Mouse (Mus musculus): Measurements from ENCODE around the gene Rab3a. TPM values are rescaled to one million over a fixed set of nuclear protein-coding genes. Genes with fewer than 3 reads are reported as not detected.
A peak's percentile ranks its signal among the peaks of the same experiment; 100 is the strongest.

Gene Rab3a
- polyA plus RNA-seq, 1 experiment from 2014 or later: 23.8 TPM

- 74% methylated on average over 2 of the region's 2 CpGs for WGBS
- H3K36me3 ChIP-seq: peaks cover 8% of the 10 kb centered on the region
- peaks cover 44% of the 10 kb centered on the region for H3K4me1 ChIP-seq
- no peak overlapping the region for H3K27ac ChIP-seq
- no peak overlapping the region for H3K4me3 ChIP-seq
- no peak overlapping the region for H3K9ac ChIP-seq
- H3K4me2 ChIP-seq: no peak overlapping the region
- no peak for ATAC-seq (ENCODE audit: insufficient number of reproducible peaks, insufficient read depth, low FRiP score, low TSS enrichment, low read depth)
- no peaks in the 10 kb centered on the region for H3K9me3 ChIP-seq
- H3K27me3 ChIP-seq: peaks cover 17% of the 10 kb centered on the region
Observed at GRCm38 (mm10) chr8:70794215-70794614, 39.7 kb downstream of the Rab3a start.

- H3K4me3 ChIP-seq: no peak overlapping the region
- H3K27me3 ChIP-seq: peaks cover 28% of the 10 kb centered on the region
- H3K9ac ChIP-seq: no peak overlapping the region
- no peak overlapping the region for H3K27ac ChIP-seq
- no peaks in the 10 kb centered on the region for H3K9me3 ChIP-seq
- no peak overlapping the region for H3K4me2 ChIP-seq
- ATAC-seq (ENCODE audit: insufficient number of reproducible peaks, insufficient read depth, low FRiP score, low TSS enrichment, low read depth): no peak
- H3K36me3 ChIP-seq: no peaks in the 10 kb centered on the region
- peaks cover 43% of the 10 kb centered on the region for H3K4me1 ChIP-seq
- 91% methylated on average over 2 of the region's 2 CpGs for WGBS
Observed at GRCm38 (mm10) chr8:70795370-70795769, 40.9 kb downstream of the Rab3a start.

GRCm38 (mm10) chr8:70796403-70797080 lies 42.1 kb downstream of the Rab3a start:
- Histone ChIP-seq H3K27ac (no peak overlapping the region), H3K4me1 (peaks cover 34% of the 10 kb centered on the region), H3K4me3 (peak overlapping the region; percentile 60), H3K9me3 (no peaks in the 10 kb centered on the region), H3K27me3 (peaks cover 38% of the 10 kb centered on the region), H3K4me2 (peak overlapping the region; percentile 87), H3K9ac (peak overlapping the region; percentile 75), H3K36me3 (no peaks in the 10 kb centered on the region)
- WGBS: 3% methylated on average over 54 of the region's 54 CpGs
- ATAC-seq (ENCODE audit: insufficient number of reproducible peaks, insufficient read depth, low FRiP score, low TSS enrichment, low read depth): no peak

- no peaks in the 10 kb centered on the region for H3K36me3 ChIP-seq
- H3K9me3 ChIP-seq: no peaks in the 10 kb centered on the region
- 1% methylated on average over 52 of the region's 57 CpGs for WGBS
- H3K4me2 ChIP-seq: peak overlapping the region; percentile 87
- H3K27me3 ChIP-seq: peaks cover 46% of the 10 kb centered on the region
- H3K4me1 ChIP-seq: peaks cover 29% of the 10 kb centered on the region
- peak overlapping the region; percentile 75 for H3K9ac ChIP-seq
- ATAC-seq (ENCODE audit: insufficient number of reproducible peaks, insufficient read depth, low FRiP score, low TSS enrichment, low read depth): peak; percentile 86
- H3K4me3 ChIP-seq: peak overlapping the region; percentile 60
- no peak overlapping the region for H3K27ac ChIP-seq
Observed at GRCm38 (mm10) chr8:70797081-70798070, 42.9 kb downstream of the Rab3a start.

GRCm38 (mm10) chr8:70798281-70798680 lies 43.8 kb downstream of the Rab3a start:
- H3K4me3 ChIP-seq: peak overlapping the region; percentile 60
- peaks cover 20% of the 10 kb centered on the region for H3K4me1 ChIP-seq
- no peak overlapping the region for H3K9ac ChIP-seq
- H3K4me2 ChIP-seq: peak overlapping the region; percentile 87
- no peak for ATAC-seq (ENCODE audit: insufficient number of reproducible peaks, insufficient read depth, low FRiP score, low TSS enrichment, low read depth)
- H3K9me3 ChIP-seq: no peaks in the 10 kb centered on the region
- H3K27me3 ChIP-seq: peaks cover 55% of the 10 kb centered on the region
- 11% methylated on average over 15 of the region's 15 CpGs for whole genome bisulfite sequencing
- H3K27ac ChIP-seq: no peak overlapping the region
- H3K36me3 ChIP-seq: no peaks in the 10 kb centered on the region

GRCm38 (mm10) chr8:70800648-70801047 lies 46.2 kb downstream of the Rab3a start:
- H3K4me2 ChIP-seq: no peak overlapping the region
- no peaks in the 10 kb centered on the region for H3K9me3 ChIP-seq
- no peaks in the 10 kb centered on the region for H3K36me3 ChIP-seq
- ATAC-seq (ENCODE audit: insufficient number of reproducible peaks, insufficient read depth, low FRiP score, low TSS enrichment, low read depth): no peak
- H3K9ac ChIP-seq: no peak overlapping the region
- H3K27ac ChIP-seq: no peak overlapping the region
- 45% methylated on average over 10 of the region's 10 CpGs for WGBS
- peaks cover 76% of the 10 kb centered on the region for H3K27me3 ChIP-seq
- H3K4me3 ChIP-seq: no peak overlapping the region
- peaks cover 31% of the 10 kb centered on the region for H3K4me1 ChIP-seq

- Histone ChIP-seq H3K36me3 (no peaks in the 10 kb centered on the region), H3K4me2 (no peak overlapping the region), H3K4me1 (peaks cover 28% of the 10 kb centered on the region), H3K27ac (no peak overlapping the region), H3K4me3 (no peak overlapping the region), H3K27me3 (peaks cover 80% of the 10 kb centered on the region), H3K9me3 (no peaks in the 10 kb centered on the region), H3K9ac (no peak overlapping the region)
- ATAC-seq (ENCODE audit: insufficient number of reproducible peaks, insufficient read depth, low FRiP score, low TSS enrichment, low read depth): no peak
- WGBS: 34% methylated on average over 15 of the region's 15 CpGs
Observed at GRCm38 (mm10) chr8:70801156-70801555, 46.7 kb downstream of the Rab3a start.

- Histone ChIP-seq H3K9me3 (no peaks in the 10 kb centered on the region), H3K4me3 (no peak overlapping the region), H3K4me2 (no peak overlapping the region), H3K27ac (no peak overlapping the region), H3K4me1 (peaks cover 22% of the 10 kb centered on the region), H3K9ac (no peak overlapping the region), H3K27me3 (peaks cover 86% of the 10 kb centered on the region), H3K36me3 (no peaks in the 10 kb centered on the region)
- 81% methylated on average over 1 of the region's 1 CpGs for WGBS
- ATAC-seq (ENCODE audit: insufficient number of reproducible peaks, insufficient read depth, low FRiP score, low TSS enrichment, low read depth): no peak
Observed at GRCm38 (mm10) chr8:70801830-70802229, 47.4 kb downstream of the Rab3a start.

GRCm38 (mm10) chr8:70802786-70803510 lies 48.5 kb downstream of the Rab3a start:
- H3K9ac ChIP-seq: no peak overlapping the region
- peaks cover 87% of the 10 kb centered on the region for H3K27me3 ChIP-seq
- no peaks in the 10 kb centered on the region for H3K36me3 ChIP-seq
- WGBS: 58% methylated on average over 11 of the region's 11 CpGs
- H3K4me1 ChIP-seq: peaks cover 19% of the 10 kb centered on the region
- no peak overlapping the region for H3K27ac ChIP-seq
- ATAC-seq (ENCODE audit: insufficient number of reproducible peaks, insufficient read depth, low FRiP score, low TSS enrichment, low read depth): no peak
- no peaks in the 10 kb centered on the region for H3K9me3 ChIP-seq
- H3K4me3 ChIP-seq: no peak overlapping the region
- H3K4me2 ChIP-seq: peak overlapping the region; percentile 89; the same call in 1 of the 2 replicates

- Histone ChIP-seq H3K27me3 (peaks cover 78% of the 10 kb centered on the region), H3K4me3 (peak overlapping the region; percentile 59), H3K27ac (peak overlapping the region; percentile 5; the same call in 1 of the 2 replicates), H3K9me3 (no peaks in the 10 kb centered on the region), H3K4me1 (peaks cover 15% of the 10 kb centered on the region), H3K36me3 (no peaks in the 10 kb centered on the region), H3K4me2 (peak overlapping the region; percentile 89), H3K9ac (peak overlapping the region; percentile 65)
- ATAC-seq (ENCODE audit: insufficient number of reproducible peaks, insufficient read depth, low FRiP score, low TSS enrichment, low read depth): no peak
- WGBS: 1% methylated on average over 44 of the region's 47 CpGs
Observed at GRCm38 (mm10) chr8:70803761-70804480, 49.4 kb downstream of the Rab3a start.
